Mouse (Mus musculus) hindbrain, embryonic 15.5 days (tissue): Measurements from ENCODE around the gene Hey2. TPM values are rescaled to one million over a fixed set of nuclear protein-coding genes. Genes with fewer than 3 reads are reported as not detected.

Experiments
- ATAC-seq: fragments of 200-750 bp; cut with Nextera tagmentation; 2 replicates; pipeline ENCODE4 v1.8.0; 2017; ENCODE audit warnings: low read depth, moderate number of reproducible peaks, moderate TSS enrichment; ENCODE audit not compliant: low FRiP score
- H3K27ac ChIP-seq: fragments of 300-500 bp; sonication (generic); replicated peaks from 2 replicates; pipeline ENCODE4 v1.5.1; 2015; ENCODE audit warnings: mild to moderate bottlenecking, inconsistent platforms
- H3K27me3 ChIP-seq: fragments of 300-500 bp; sonication (generic); 2 replicates; pipeline ENCODE4 v1.6.1; 2015; ENCODE audit warnings: control low read depth, inconsistent platforms
- H3K36me3 ChIP-seq: fragments of 300-500 bp; sonication (generic); 2 replicates; pipeline ENCODE4 v1.6.1; 2015; ENCODE audit warnings: control low read depth, inconsistent platforms
- H3K4me1 ChIP-seq: fragments of 300-500 bp; sonication (generic); replicated peaks from 2 replicates; pipeline ENCODE4 v1.6.1; 2015; ENCODE audit warnings: control low read depth, inconsistent platforms
- H3K4me2 ChIP-seq: fragments of 300-500 bp; sonication (generic); 2 replicates; pipeline ENCODE4 v1.6.1; 2015; ENCODE audit warnings: moderate library complexity, mild to moderate bottlenecking, inconsistent platforms
- H3K4me3 ChIP-seq: fragments of 300-500 bp; sonication (generic); 2 replicates; pipeline ENCODE4 v1.5.1; 2015; ENCODE audit warnings: mild to moderate bottlenecking, inconsistent platforms
- H3K9ac ChIP-seq: fragments of 300-500 bp; sonication (generic); 2 replicates; pipeline ENCODE4 v1.6.1; 2015; ENCODE audit warnings: inconsistent platforms
- H3K9me3 ChIP-seq: fragments of 300-500 bp; sonication (generic); 2 replicates; pipeline ENCODE4 v1.6.1; 2016; ENCODE audit warnings: control low read depth, inconsistent platforms
- WGBS: fragments of 180-500 bp; shearing (Covaris S2); methylation state at CpG from one replicate; pipeline ENCODE4 v1.1.7; 2015; 5-methylcytosine and 5-hydroxymethylcytosine counted together
- polyA plus RNA-seq: library from polyadenylated mRNA; unstranded; fragments of >200 nt; fragmentation: Nextera tagmentation; extraction: Ambion mirVana; gene quantifications from 2 replicates; pipeline ENCODE4 v1.2.1, GENCODE M21; 2015

Hey2 gene
- polyA plus RNA-seq, 1 experiment from 2014 or later: 5.6 TPM

DNA sequence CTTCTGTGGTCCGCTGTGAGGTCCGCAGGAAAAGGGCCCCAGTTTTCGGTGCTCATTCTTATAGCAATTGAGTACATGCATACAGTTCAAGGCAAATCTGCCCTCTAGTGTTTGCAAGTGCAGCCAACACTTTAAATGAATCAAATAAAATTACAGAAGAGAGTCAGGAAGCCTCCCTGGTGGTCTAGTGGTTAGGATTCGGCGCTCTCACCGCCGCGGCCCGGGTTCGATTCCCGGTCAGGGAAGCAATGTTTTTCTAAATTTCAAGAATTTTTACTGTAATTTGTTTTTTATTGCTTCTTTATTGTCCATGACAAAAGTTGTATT, 31.7 kb downstream of the Hey2 start:
- 6% methylated on average over 11 of the region's 11 CpGs for WGBS
- Histone ChIP-seq H3K9me3 (no peaks in the 10 kb centered on the region), H3K36me3 (no peaks in the 10 kb centered on the region), H3K9ac (peak overlapping the region; percentile 60), H3K4me1 (0 out of 2 replicates have a peak, but pooled peaks cover 6% of the 10 kb centered on the region), H3K4me3 (peak overlapping the region; percentile 52), H3K4me2 (peak overlapping the region; percentile 52), H3K27ac (peak overlapping the region; percentile 74), H3K27me3 (no peaks in the 10 kb centered on the region)
- ATAC-seq: peak; percentile 97

- ATAC-seq: peak; percentile 71
- Histone ChIP-seq H3K27ac (peak overlapping the region; percentile 74), H3K36me3 (no peaks in the 10 kb centered on the region), H3K4me2 (peak overlapping the region; percentile 52), H3K4me1 (0 out of 2 replicates have a peak, but pooled peaks cover 6% of the 10 kb centered on the region), H3K27me3 (no peaks in the 10 kb centered on the region), H3K9me3 (no peaks in the 10 kb centered on the region), H3K4me3 (peak overlapping the region; percentile 52), H3K9ac (peak overlapping the region; percentile 60)
- WGBS: 32% methylated on average over 9 of the region's 9 CpGs
Observed at GRCm38 (mm10) chr10:30810247-30810966, 32.2 kb downstream of the Hey2 start.

DNA sequence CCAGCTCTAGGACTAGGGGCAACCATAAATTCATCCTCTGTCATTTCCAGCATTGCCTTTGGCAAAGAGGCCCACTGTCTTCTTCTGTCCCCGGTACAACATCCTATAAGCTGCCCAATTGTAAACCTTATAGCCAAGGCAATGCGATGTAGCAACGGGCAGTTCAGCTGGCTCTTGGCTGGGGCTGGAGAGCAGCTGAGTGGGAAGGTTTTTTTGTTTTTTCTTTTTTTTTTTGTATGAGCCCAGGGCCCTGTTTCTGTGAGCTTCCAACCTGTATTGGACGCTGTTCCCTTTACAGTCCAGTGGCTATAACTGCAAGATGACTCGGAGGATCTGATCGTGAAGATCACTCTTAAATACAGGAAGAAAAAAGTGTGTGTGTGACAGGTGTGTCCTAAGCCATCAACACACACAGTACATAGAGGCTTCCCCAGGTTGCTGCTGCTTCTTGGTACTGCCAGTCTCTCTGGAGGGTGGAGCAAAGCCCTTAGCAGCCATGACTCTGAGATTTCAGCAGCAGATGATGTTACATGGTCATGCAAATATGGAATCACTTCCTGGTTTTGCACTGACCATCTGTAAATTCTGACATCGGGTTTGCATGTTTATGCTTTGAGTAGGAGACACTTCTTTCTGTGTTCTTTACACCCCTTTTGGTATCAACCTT, 38.9 kb downstream of the Hey2 start:
- Histone ChIP-seq H3K27me3 (no peaks in the 10 kb centered on the region), H3K4me3 (peak overlapping the region; percentile 75), H3K9ac (peak overlapping the region; percentile 89), H3K9me3 (no peaks in the 10 kb centered on the region), H3K4me1 (peaks cover 7% of the 10 kb centered on the region), H3K4me2 (peak overlapping the region; percentile 59), H3K36me3 (no peaks in the 10 kb centered on the region), H3K27ac (peak overlapping the region; percentile 97)
- peak; percentile 2; the same call in 1 of the 2 replicates for ATAC-seq
- 31% methylated on average over 7 of the region's 7 CpGs for WGBS

DNA sequence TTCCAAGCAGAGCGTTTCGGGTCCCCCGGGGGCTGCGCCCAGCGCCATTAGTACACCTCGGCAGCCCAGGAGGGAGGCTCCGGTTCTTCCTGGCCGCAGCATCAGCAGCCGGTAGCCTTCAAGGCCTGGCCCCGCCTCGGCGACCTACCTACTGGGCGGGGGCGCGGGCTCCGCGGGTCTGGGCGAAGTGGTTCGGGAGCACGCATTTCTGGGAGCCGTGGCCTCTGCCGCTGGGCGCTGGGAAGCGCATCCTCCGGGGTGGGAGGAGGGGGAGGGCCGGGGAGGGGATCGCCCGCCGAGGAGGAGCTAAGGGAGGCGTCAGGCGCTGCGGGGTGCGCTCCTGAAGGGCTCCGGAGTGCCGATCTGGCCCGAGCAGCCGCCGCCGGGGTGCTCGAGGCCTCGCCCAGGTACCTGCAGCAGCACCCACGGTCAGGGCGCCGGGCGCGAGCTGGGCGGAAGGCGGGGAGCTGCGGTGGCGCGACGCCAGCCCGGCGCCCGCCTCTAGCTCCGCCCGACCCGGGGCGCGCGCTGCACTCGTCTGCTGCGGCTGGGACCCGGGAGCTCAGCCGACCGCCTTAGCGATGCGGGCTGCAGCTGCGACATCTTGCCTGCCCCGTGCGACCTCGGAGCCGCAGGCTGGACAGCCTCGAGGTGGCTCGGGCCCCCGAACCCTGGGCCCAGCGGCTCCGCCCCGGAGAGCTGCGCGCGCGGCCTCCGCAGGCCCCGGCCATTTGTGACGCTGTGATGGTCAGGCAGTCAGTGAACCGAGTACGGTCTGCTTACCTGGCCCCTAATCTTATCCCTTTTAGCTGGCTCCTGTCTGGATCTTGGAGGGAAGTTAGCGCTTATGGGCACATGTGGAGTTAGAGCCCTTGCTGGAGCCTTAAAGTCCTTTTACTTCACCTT, 39.7 kb downstream of the Hey2 start, which contains the start of gene Ncoa7:
Ncoa7 (minus strand) TSS at position 646 of the 906 bp plus-strand sequence.
- Histone ChIP-seq H3K36me3 (no peaks in the 10 kb centered on the region), H3K4me1 (peaks cover 7% of the 10 kb centered on the region), H3K9ac (peak within 1 kb of the TSS; percentile 89), H3K9me3 (no peaks in the 10 kb centered on the region), H3K27ac (peak within 1 kb of the TSS; percentile 97), H3K27me3 (no peaks in the 10 kb centered on the region), H3K4me3 (peak within 1 kb of the TSS; percentile 75), H3K4me2 (peak within 1 kb of the TSS; percentile 59)
- WGBS: under 1% methylated on average over 64 of the region's 89 CpGs
- peak; percentile 93 for ATAC-seq

DNA sequence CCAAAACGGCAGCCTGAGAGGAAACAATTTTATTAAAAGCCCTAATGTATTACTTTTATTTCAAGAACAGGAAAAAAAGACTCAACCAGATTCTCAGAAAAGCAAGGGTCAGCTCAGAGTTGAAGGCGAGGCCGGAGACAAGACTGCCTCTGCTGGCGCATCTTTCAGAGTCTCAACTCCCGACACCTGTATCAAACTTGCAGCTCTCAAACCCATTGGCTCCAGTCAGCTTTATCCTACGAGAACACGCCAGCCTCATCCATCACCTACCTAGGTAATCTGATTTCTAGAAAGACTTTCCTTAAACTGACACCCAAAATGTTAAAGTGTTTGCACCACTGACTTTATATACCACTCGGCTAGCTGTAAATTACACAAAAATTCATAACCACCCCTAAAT, 40.6 kb downstream of the Hey2 start:
- H3K27ac ChIP-seq: peak overlapping the region; percentile 97

DNA sequence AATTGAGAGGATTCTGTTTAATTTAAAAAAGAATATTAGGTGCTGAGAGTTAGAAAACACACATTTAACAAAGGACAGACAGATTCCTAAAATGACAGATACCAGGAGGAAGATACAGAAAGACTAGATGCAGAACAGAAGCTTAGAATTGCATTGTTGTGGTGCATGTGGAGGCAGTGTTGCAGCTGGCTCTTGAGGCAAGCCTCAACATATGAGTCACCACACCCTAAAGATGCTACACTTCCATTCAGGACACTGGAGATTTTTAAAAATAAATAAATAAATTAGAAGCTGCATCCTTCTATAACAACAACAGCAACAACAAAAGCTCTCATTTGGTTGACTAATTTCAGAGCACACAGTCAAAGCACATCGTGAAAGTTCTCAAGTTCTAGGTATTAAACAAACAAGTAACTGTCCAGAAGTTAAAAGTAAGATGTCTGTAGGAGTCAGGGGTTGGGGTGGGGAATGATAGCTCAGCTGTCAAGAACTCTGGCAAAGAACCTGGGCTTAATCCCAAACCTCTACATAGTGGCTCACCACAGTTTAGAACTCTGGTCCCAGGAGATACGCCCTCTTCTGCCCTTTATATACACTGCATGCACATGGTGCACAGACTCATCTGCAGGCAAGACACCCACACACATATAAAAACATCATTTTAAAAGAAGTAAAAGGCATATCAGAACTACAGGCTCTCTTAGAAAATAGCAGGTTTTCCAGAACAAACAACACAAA, 42.7 kb downstream of the Hey2 start:
- H3K27me3 ChIP-seq: no peaks in the 10 kb centered on the region
- H3K9ac ChIP-seq: no peak overlapping the region
- no peak overlapping the region for H3K4me2 ChIP-seq
- no peak overlapping the region for H3K27ac ChIP-seq
- peaks cover 7% of the 10 kb centered on the region for H3K36me3 ChIP-seq
- ATAC-seq: no peak
- H3K9me3 ChIP-seq: no peaks in the 10 kb centered on the region
- H3K4me3 ChIP-seq: no peak overlapping the region
- peaks cover 7% of the 10 kb centered on the region for H3K4me1 ChIP-seq
- 96% methylated on average over 2 of the region's 2 CpGs for WGBS

More for the DNA sequence above, 40.6 kb downstream of the Hey2 start:
- Histone ChIP-seq H3K4me2 (peak overlapping the region; percentile 59), H3K4me3 (peak overlapping the region; percentile 75), H3K27me3 (no peaks in the 10 kb centered on the region), H3K9ac (peak overlapping the region; percentile 89), H3K4me1 (peaks cover 7% of the 10 kb centered on the region), H3K9me3 (no peaks in the 10 kb centered on the region), H3K36me3 (no peaks in the 10 kb centered on the region)
- ATAC-seq: no peak; the same call in 1 of the 2 replicates
- WGBS: 10% methylated on average over 8 of the region's 8 CpGs

GRCm38 (mm10) chr10:30796469-30797261, 45.9 kb downstream of the Hey2 start:
- Histone ChIP-seq H3K4me3 (no peak overlapping the region), H3K36me3 (peaks cover 7% of the 10 kb centered on the region), H3K9ac (no peak overlapping the region), H3K4me2 (no peak overlapping the region), H3K27me3 (no peaks in the 10 kb centered on the region), H3K9me3 (0 out of 2 replicates have a peak, but pooled peaks cover 6% of the 10 kb centered on the region), H3K27ac (no peak overlapping the region), H3K4me1 (no peaks in the 10 kb centered on the region; the same call in 1 of the 2 replicates)
- no peak for ATAC-seq
- WGBS: 89% methylated on average over 5 of the region's 5 CpGs

DNA sequence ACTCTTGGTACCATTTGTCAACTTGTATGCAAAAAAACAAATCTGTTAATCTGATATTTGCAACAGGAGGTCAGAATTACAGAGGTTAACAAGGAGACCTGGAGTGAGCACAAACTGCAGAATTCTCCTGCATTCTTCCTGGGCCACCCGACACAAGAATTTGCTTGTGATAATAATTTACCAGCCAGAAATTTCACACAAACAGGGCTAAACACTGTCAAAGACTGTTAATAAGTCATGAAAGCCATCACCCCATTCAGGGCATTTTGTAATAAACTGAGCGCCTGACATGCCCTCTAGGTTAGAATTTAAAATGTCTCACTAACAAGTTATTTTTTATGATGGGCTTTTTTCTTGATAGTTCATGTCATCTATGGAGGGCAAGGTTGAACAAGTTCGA, 51.6 kb downstream of the Hey2 start:
- 0 out of 2 replicates have a peak, but pooled peaks cover 6% of the 10 kb centered on the region for H3K9me3 ChIP-seq
- H3K36me3 ChIP-seq: peaks cover 4% of the 10 kb centered on the region
- no peaks in the 10 kb centered on the region for H3K27me3 ChIP-seq
- no peak overlapping the region for H3K4me2 ChIP-seq
- H3K27ac ChIP-seq: no peak overlapping the region
- WGBS: 93% methylated on average over 3 of the region's 3 CpGs
- no peak overlapping the region for H3K4me3 ChIP-seq
- no peaks in the 10 kb centered on the region for H3K4me1 ChIP-seq
- no peak for ATAC-seq
- no peak overlapping the region for H3K9ac ChIP-seq

GRCm38 (mm10) chr10:30789521-30789920, 53.1 kb downstream of the Hey2 start:
- no peak for ATAC-seq
- 0 out of 2 replicates have a peak, but pooled peaks cover 4% of the 10 kb centered on the region for H3K9me3 ChIP-seq

DNA sequence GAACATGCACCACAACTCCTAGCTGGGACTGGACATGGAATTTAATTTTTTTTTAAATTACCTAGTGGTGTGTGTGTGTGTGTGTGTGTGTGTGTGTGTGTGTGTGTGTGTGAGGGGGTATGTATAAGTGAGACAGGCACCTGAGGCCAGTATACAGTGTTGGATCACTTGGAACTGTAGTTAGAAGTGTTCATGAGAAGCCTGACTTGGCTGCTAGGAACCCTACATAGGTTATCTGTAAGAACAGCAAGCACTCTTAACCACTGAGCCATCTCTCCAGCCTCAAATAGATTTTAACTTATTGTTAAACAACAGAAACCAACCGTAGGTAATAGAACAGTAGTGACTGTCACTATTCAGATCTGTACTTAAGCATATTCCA, 54.3 kb downstream of the Hey2 start:
- no peaks in the 10 kb centered on the region for H3K36me3 ChIP-seq
- no peak for ATAC-seq
- WGBS: 98% methylated on average over 1 of the region's 1 CpGs
- no peak overlapping the region for H3K4me3 ChIP-seq
- H3K9me3 ChIP-seq: no peaks in the 10 kb centered on the region
- H3K27ac ChIP-seq: no peak overlapping the region
- H3K4me2 ChIP-seq: no peak overlapping the region
- no peaks in the 10 kb centered on the region for H3K4me1 ChIP-seq
- no peaks in the 10 kb centered on the region for H3K27me3 ChIP-seq
- H3K9ac ChIP-seq: no peak overlapping the region

More at GRCm38 (mm10) chr10:30789521-30789920, 53.1 kb downstream of the Hey2 start:
- H3K27me3 ChIP-seq: no peaks in the 10 kb centered on the region
- WGBS: 97% methylated on average over 5 of the region's 5 CpGs
- H3K9ac ChIP-seq: no peak overlapping the region
- H3K4me2 ChIP-seq: no peak overlapping the region
- no peaks in the 10 kb centered on the region for H3K36me3 ChIP-seq
- no peaks in the 10 kb centered on the region for H3K4me1 ChIP-seq
- no peak overlapping the region for H3K27ac ChIP-seq
- H3K4me3 ChIP-seq: no peak overlapping the region
